Mouse (Mus musculus) retina, embryonic 14.5 days (tissue): ENCODE measurements around the gene Actn3.
"Not testable (repeated sequence)": the region's sequence is repeated elsewhere in the genome, so short reads cannot be mapped to it uniquely, and the experiment has no call there.

Experiments used
- DNase-seq: peaks from one replicate; pipeline ENCODE4 v3.0.0-alpha.2; 2015; ENCODE audit warnings: low spot score

Gene Actn3

GRCm38 (mm10) chr19:4859081-4859480 lies 18.6 kb downstream of the Actn3 start:
- DNase-seq = no peak

DNA sequence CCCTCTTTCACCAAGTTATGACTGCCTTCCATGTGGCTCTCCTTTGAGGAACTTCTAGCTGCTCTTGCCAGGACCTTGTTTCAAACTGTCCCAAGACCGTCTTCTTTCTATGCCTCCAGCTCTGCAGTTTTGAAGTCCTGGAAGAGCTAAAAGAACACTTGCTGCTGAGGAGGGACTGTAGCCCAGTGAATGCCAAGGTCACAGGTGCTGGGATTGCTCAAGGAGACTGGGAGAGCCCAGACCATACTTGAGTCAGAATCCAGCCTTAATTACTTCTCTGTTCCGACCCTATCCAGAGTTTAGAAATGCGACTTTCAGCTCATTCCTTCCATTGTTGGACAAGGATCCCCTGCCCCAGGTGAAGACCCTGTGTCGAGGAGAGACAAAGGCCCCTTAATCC lies 21.8 kb downstream of the Actn3 start:
- DNase-seq = no peak

DNA sequence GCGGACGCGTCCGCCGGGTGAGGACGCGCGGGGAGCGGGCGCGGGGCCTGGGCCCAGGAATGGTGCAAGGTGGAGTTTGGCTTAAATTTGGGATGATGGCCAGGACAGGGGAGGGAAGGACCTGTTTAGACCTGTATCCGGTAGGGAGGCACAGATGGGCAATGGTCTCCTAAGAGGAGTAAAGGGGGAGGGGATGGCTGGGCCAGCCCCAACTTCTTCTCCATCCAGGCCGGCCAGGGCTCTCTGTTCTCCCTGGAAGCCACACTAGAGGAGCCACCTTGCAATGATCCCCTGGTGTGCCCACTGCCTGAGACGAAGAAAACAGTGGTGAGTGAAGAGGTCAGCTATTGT lies 22.3 kb downstream of the Actn3 start:
- no peak for DNase-seq

DNA sequence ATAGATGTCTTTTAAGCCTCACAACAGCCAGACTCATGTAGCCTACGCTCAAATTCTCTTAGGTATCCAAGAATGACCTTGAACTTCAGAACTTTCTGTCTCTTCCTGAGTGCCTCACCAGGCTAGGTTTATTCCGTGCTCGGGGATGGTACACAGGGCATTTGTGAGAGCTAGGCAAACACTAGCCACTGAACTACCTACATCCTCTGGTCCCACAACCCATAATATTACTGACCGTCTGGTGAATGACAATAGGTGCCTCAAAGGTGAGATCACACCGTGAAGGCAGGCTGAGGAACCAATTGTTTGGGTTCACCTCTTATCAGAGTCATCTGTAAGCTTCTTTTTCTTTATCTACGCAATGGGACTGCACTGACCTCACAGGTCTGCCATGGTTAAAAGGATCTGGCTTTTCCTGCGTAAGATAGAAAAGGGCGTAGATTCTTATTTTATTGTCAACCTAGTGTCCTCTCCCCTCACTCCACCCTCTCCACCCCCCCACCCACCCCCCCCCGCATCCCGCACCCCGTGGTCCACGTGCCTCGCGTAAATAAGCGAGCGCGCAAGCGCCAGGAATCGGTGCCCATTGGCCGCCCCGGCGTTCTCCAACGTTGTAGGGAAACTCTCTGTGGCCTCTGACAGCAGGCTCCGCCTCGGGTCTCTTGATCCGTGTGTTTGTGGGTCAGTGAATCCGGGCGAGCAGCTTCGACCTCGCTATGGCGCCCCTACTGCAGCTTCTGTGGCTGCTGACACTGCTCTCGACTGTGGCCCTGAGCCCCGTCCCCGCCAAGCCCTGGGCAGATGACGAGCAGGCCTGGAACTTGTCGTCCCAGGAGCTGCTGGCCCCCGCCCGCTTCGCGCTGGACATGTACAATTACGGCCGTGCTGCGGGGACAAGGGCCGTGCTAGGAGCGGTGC lies 22.9 kb downstream of the Actn3 start, which contains the start of gene Ctsf:
TSS of gene Ctsf (plus strand) at position 579 of the 918 bp plus-strand sequence.
- peak; percentile 87 for DNase-seq

- DNase-seq = no peak
These were observed 27.4 kb downstream of the Actn3 start for GRCm38 (mm10) chr19:4850281-4850680.

DNA sequence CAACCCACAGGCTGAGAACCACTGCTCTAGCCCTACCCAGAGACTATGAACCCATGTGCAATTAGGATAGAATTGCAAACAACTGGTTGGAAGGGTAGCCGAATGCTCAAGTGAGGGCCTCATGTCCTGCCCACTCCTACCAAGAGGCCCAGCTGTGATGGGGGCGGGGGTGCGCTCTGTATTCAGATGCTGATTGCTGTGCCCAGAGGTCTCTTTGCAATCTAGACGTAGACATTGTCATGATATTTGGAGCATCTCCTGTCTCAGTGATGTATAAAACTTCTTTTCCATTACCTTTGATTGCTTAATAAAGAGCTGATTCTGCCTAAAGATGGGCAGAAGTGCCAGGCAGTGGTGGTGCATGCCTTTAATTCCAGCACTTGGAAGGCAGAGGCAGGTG lies 27.9 kb downstream of the Actn3 start:
- no peak for DNase-seq

DNA sequence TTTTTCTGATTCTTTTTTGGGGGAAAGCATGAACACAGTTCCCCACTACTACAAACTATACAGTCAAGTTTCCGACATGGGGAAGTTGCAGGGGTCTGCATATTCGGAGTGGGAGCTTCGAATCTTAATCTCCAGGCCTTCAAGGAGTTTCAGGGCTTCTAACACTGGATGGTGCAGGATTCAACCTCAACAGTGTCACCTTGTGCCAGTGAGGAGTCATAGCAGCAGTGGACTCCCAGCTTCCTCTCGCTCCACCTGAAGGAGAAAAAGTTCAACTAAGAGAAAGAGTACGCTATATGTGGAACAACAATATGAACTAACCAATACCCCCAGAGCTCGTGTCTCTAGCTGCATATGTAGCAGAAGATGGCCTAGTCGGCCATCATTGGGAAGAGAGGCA lies 30.2 kb downstream of the Actn3 start:
- DNase-seq = peak; percentile 55

GRCm38 (mm10) chr19:4845846-4846245 lies 31.9 kb downstream of the Actn3 start:
- DNase-seq = no peak

- DNase-seq = no peak
These were observed 35.1 kb downstream of the Actn3 start for GRCm38 (mm10) chr19:4842611-4843010.

GRCm38 (mm10) chr19:4840848-4841247 lies 36.9 kb downstream of the Actn3 start:
- no peak for DNase-seq

DNA sequence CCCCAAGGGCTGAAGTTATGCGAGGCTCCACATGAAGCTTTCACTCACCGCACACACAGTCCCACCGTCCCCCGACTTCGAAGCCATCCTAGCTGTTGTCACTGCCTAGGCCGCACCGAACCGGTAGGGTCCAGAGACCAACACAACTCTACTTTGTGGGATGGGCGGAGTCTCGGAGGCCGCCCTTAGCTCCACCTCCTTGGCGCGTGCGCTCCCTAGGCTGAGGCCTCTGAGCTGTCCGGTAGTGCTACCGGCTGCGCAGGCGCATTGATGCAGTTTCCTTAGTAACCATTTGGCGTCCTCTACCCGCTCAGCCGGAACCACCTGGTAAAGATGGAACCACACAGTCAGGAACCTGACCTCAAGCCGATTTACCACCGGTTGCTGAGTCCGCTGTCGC lies 38.6 kb downstream of the Actn3 start, which contains the start of the genes Ccs and Ccdc87:
TSS of gene Ccs (minus strand) at position 184 of the 400 bp plus-strand sequence.
TSS of gene Ccdc87 (plus strand) at position 218 of the 400 bp plus-strand sequence.
- DNase-seq = peak; percentile 99

DNA sequence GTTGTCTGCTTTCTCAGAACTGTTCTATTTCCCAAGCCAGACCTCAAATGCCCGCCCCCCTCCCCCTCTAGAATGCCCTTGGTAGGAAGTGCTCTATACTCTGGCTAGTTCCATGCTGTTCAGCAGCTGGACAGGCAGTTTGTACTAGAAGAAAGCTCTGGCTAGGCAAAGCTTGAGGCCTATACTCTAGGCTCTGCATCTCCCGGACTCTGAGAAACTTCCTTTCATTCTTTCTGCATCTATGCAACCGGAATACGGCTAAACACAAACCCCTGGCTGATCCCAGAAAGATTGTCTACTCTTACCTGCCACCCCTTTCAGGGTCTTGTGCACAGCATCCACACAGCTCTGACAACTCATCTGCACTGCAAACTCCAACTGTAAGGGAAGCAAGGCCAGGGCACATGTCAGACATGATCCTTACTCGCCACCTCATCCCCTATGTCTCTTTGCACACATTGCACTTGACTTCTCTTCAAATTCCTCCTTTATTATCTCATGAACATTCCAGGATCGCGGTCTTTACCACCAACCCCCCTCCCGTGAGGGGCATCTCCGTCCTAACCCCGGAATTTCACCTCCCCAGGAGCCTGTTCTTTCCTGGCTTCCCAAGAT lies 39.1 kb downstream of the Actn3 start:
- peak; percentile 3 for DNase-seq

GRCm38 (mm10) chr19:4837049-4837448 lies 40.7 kb downstream of the Actn3 start:
- no peak for DNase-seq

- no peak for DNase-seq
These were observed 41.6 kb downstream of the Actn3 start for GRCm38 (mm10) chr19:4836096-4836495.

DNA sequence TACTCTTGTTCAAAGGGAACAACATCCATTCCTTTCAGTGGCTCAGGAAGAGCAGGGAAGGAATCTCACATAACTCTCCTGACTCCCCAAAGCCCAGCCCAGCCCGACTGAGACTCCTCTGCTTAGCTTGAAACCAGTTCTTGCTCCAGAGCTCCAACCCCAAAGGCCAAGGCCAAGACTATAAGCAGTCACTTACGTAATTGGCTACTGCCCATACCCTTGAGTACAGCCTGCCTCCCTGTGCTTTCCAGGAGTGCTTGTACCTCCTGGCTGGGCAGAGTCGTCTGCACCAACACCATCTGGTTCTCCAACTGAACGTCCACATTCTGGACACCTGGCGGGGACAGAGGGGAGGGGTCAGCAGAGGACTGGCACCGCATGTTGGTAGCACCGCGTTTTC lies 43.7 kb downstream of the Actn3 start:
- DNase-seq = no peak

GRCm38 (mm10) chr19:4829156-4829555 lies 48.6 kb downstream of the Actn3 start:
- no peak for DNase-seq

DNA sequence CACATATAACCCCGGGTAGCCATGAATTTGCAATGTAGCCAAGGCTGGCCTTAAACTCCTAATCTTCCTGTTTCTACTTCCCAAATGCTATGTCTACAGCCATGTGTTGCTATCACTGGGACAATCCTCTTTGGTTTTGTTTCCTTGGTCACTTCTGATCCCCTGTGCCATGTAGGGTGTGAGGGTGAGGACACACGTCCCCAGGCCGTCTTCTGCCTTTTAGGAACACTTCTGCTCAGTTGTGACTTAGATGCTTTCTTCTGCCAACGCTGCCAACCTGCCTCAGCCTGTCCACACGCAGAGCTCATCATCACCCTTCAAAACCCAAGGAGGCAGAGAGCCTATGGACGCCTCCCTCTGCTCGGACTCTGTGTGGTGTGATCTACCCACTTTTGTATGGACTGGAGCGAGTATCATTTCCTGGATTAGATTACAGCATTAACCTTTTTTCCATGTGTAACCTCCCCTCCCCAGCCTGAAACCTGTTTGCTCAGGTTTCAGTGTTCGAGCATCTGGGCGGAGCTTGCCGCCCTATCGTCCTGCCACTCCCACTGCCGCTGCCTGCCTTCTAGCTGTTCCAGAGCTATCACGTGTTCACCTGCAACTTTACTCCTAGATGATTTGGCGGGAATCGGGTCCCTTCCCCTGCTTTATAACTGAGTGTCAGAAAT lies 49.1 kb downstream of the Actn3 start:
- no peak for DNase-seq

GRCm38 (mm10) chr19:4820678-4821303 lies 56.9 kb downstream of the Actn3 start:
- no peak for DNase-seq

- no peak for DNase-seq
These were observed 60.4 kb downstream of the Actn3 start for GRCm38 (mm10) chr19:4817182-4817835.

DNA sequence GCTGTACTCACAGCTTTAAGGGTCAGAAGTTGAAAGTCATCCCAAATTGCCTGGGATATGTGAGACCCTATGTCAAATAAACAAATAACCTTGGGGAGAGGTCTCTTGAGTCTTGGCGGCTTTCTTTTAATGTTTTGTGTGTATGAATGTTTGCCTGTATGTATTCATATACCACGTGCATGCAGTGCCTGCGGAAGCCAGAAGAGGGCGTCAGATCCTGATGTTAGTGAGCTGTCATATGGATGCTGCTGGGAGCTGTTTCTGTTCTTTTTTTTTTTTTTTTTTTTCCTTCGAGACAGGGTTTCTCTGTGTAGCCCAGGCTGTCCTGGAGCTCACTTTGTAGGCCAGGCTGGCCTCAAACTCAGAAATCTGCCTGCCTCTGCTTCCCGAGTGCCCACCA lies 64.7 kb downstream of the Actn3 start:
- peak; percentile 43 for DNase-seq

GRCm38 (mm10) chr19:4812334-4812949 lies 65.3 kb downstream of the Actn3 start:
- DNase-seq = not testable (repeated sequence)
